Mouse (Mus musculus): ENCODE measurements around the gene Oxld1. TPM values are rescaled to one million over a fixed set of nuclear protein-coding genes. Genes with fewer than 3 reads are reported as not detected.

Oxld1 gene
- polyA plus RNA-seq (2012; rRNA removed): 25.9 and 35.8 TPM in 2 replicates

DNA sequence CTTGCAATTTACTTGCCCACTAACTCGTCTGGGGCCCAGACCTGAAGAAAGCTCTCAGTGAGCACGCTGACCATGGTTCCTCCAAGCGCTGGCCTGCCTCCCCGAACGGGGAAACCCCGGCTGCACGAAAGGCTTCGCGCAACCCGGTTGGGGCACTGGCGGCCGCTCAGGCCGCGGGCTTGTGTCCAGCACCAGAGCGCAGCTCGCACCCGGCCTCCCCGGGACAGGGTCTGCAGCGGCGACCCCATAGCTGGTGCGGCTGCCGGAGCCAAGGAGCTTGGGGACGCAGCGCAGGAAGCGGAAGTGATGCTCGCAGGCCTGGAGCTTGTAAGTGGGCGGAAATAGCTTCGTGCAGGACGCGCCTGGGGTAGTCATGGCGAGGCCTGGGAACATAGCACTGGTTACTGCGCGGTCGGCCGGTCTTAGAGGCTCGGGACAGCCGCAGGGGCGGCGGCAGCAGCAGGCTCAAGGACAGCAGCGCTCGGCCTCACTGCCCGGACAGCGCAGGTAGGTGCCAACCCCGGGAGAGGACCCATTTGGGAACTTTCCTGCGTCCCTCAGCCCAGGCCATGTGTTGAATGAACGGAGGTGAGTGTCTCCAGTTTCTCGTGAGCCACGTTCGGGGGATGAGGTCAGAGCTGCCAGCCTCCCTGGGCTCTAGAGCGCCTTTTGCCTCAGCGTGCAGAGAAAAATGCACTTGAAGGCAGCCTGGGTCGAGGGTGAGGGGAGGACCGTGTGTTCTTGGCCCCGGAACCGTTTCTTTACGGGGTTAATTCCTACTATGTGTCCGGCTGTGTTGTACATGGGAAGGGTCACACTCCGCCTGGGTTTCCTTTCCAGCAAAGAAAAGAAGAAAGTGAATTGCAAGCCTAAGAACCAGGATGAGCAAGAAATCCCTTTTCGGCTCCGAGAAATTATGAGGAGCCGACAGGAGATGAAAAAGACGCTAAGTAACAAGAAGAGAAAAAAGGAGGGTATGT lies at the start of gene Oxld1, which contains the start of gene Ccdc137:
Gene Oxld1 (minus strand): TSS at position 297 of the 980 bp plus-strand sequence.
Gene Ccdc137 (plus strand): TSS at position 344 of the 980 bp plus-strand sequence.

DNA sequence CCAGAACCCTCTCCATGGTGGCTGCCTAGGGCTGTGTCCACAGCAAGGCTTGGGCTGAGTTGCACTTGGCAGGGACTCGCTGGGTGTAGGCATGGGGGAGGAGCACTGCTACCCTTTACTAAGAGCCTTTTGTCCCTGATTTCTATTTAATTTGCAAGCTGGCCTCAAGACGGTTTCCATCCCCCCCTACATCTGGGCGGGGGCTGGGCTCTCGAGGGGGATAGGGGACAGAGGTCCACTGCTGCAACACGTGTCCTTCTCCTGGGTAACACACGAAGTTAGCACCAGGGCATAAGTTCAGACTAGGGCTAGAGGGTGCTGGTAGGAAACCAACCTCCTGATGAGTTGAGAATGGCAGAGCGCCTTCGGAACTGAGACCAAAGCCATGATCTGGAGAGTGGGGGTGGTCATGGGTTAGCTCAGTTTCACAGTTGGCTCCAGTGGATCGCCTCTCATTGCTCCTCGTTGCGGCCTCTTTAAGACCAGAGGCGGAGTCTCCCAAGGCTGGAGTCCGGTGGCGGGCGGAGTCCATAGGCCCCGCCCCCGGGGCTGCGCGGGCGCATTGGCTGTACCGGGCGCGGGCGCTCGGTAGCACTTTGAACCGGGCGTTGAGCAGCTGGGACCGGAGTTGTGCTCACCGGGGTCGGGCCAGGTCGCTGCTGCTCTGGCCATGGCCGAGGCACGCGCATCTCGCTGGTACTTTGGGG lies 33.6 kb upstream of the Oxld1 start, which contains the start of gene Slc25a10:
Gene Slc25a10 (plus strand): TSS at position 524 of the 707 bp plus-strand sequence.

DNA sequence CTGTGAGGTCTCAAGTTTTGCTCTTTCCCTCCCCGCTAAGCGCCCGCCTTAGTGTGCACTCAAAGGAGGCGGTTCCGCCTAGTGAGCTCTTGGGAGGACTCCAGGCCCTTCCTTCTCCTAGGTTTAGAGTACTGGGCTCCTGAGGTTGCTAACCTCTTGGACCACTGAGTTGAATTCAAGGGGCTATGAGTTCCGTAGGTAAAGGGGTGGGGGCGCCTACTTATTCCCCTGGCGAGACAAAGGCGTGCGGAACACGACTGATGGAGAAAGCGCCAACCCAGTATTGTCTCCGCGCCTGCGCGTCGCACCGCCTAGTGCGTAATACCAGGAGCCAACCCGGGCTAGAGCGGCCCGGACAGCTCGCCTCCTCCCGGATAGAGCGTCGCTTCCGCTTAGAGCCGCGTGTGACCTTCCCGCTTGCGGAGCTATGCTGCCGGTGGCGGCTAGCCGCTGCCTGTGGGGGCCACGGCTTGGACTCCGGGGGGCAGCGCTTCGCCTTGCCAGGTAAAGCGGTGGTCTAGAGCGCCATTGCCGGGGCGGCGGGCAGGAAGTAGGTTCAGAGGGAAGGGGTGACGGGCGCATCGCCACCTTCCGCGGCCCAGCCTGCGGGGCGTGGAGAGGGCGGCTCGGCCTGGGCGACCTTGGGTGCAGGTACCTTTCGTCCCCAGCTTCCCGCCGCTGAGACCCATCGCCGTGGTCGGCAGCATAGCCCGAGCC lies 26.6 kb upstream of the Oxld1 start, which contains the start of gene Mrpl12:
Gene Mrpl12 (plus strand): TSS at position 349 of the 717 bp plus-strand sequence.

DNA sequence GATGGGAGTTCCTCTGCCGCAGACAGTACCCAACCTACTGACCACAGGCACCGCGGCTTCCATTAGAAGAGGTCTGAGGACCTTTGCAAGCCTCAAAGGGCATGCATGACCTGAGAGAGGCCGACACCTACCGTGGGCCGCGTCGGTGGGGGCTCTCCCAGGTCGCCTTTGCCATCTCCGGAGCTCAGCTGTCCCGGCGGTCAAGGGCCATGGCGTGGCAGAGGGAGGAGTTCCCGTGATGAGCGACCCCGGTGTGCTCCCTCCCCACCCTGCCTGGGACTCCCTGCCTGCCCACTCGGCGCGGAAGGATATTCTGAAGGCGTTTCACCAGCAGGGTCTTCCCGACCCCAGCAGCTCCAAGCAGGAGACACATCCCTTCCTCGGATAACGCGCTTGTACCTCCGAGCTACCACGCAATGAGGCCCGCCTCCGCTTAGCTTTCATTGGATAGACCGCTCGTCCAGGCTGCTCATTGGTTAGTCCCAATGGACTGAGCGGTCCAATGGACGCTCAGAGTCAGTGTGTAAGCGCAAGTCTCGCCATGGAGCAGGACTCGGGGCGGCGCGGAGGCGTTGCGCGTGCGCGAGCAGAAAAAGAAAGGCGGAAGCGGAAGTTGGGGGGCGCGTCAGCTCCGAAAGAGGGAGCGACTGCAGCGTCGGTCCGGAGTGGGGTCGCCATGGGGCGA lies 9.3 kb upstream of the Oxld1 start, which contains the start of gene Arl16:
Gene Arl16 (minus strand): TSS at position 557 of the 685 bp plus-strand sequence.

DNA sequence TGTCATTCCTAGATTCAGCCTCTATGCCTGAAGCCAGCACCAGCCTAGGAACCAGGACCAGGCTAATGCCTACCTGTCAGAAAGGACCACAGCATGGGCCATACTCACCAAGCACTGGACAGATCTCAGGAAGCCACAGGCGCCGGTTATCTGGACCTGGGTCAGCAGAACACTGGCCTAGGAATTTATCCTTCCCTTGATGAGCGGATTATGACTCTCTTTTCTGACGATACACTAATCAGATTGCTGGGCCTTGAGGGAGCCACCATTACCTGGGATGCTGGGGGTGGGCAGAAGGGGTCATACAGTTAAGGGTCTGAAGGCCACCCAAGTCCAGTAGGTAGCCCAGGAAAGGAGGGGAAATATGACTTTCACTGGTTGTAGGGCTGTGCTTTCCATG lies 4.6 kb downstream of the Oxld1 start, which contains the start of gene Pde6g:
Gene Pde6g (minus strand): TSS at position 195 of the 400 bp plus-strand sequence.

DNA sequence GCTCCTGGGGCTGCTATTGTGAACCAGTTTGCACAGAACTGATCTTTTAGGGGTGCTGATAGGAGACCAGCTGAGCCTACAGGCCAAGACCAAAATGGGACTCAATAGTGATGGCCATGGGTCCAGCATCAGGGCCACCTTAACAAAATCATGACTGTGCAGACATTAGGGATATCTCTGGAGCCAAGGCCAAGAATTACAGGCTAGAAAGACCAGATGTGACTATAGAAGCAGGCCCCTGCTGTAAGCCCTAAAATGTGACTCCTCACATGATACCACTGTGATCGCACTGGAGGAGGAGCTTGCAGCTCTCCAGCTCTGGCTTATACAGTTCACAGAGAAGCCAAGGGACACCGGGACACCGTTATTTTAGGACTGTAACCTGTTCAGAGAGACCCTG lies 15.5 kb downstream of the Oxld1 start, which contains the start of gene Tspan10:
Gene Tspan10 (plus strand): TSS at position 301 of the 400 bp plus-strand sequence.

DNA sequence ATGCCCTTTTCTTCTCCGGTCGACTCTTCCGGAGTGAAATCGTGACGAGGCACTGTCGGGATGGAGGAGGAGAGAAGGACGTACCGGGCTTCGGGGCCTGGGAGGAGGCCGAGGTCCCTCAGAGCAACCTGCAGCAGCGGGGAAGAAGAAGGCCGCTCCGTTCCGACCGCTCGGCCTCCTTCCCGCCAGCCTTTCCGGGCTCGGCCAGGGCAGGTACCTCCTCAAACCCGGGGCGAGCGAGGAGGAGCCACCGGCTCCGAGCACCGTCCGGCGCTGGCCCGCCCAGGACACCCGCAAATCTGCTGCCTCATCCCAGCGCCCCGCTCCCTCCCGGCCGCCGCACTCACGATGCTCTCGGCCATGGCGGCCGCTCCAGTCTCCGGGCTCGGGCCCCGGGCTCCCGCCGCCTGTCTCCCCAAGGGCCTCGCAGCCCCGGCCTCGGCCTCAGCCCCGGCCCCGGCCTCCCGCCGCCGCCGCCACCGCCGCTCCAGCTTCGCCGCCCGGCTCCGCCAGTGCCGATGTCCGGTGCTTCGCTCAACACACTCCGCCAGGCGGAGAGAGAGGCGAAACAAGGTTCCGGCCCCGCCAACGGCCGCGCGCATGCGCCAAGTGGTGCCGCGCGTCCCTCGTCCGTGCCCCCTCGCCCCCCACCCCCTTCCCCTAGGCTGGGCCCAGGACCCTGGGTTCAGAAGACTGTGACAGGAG lies 20.6 kb downstream of the Oxld1 start, which contains the start of gene Nploc4:
Gene Nploc4 (minus strand): TSS at position 557 of the 705 bp plus-strand sequence.

Other genes with a start within 250 kb of the Oxld1 start
- gene Bahcc1, start 225.1 kb downstream of the Oxld1 start, polyA plus RNA-seq (2012; rRNA removed): 9.8 and 10.0 TPM in 2 replicates
- gene Actg1, start 109.5 kb downstream of the Oxld1 start, polyA plus RNA-seq (2012; rRNA removed): 1,314 and 1,733 TPM in 2 replicates
- 0.16 TPM in 1 of 2 replicates, not detected in the other for gene Fscn2, start 96.5 kb downstream of the Oxld1 start, polyA plus RNA-seq (2012; rRNA removed)
- gene Faap100, start 79.3 kb downstream of the Oxld1 start, polyA plus RNA-seq (2012; rRNA removed): 64.7 and 65.7 TPM in 2 replicates
- gene Nploc4, start 20.4 kb downstream of the Oxld1 start, polyA plus RNA-seq (2012; rRNA removed): 62.4 and 84.3 TPM in 2 replicates
- gene Tspan10, start 15.4 kb downstream of the Oxld1 start, polyA plus RNA-seq (2012; rRNA removed): 0.19 and 0.41 TPM in 2 replicates
- 0.55 and 0.56 TPM in 2 replicates for gene Pde6g, start 4.6 kb downstream of the Oxld1 start, polyA plus RNA-seq (2012; rRNA removed)
- gene Ccdc137, start within 50 bp of the Oxld1 start, polyA plus RNA-seq (2012; rRNA removed): 9.6 and 10.4 TPM in 2 replicates
- 23.7 and 24.4 TPM in 2 replicates for gene Arl16, start 9.5 kb upstream of the Oxld1 start, polyA plus RNA-seq (2012; rRNA removed)
- 196 and 363 TPM in 2 replicates for gene Mrpl12, start 26.5 kb upstream of the Oxld1 start, polyA plus RNA-seq (2012; rRNA removed)
- 357 and 440 TPM in 2 replicates for gene Slc25a10, start 33.8 kb upstream of the Oxld1 start, polyA plus RNA-seq (2012; rRNA removed)
- gene Gcgr, start 72.6 kb upstream of the Oxld1 start, polyA plus RNA-seq (2012; rRNA removed): 0.35 and 0.95 TPM in 2 replicates
- 51.3 and 59.4 TPM in 2 replicates for gene Mcrip1, start 91.7 kb upstream of the Oxld1 start, polyA plus RNA-seq (2012; rRNA removed)
- gene Ppp1r27, start 93.1 kb upstream of the Oxld1 start, polyA plus RNA-seq (2012; rRNA removed): 0.22 TPM in 1 of 2 replicates, not detected in the other
- 238 and 254 TPM in 2 replicates for gene P4hb, start 115.2 kb upstream of the Oxld1 start, polyA plus RNA-seq (2012; rRNA removed)
- 643 and 823 TPM in 2 replicates for gene Arhgdia, start 123.6 kb upstream of the Oxld1 start, polyA plus RNA-seq (2012; rRNA removed)
- gene Alyref, start 140.3 kb upstream of the Oxld1 start, polyA plus RNA-seq (2012; rRNA removed): 25.4 and 31.6 TPM in 2 replicates
- 119 and 133 TPM in 2 replicates for gene Anapc11, start 140.4 kb upstream of the Oxld1 start, polyA plus RNA-seq (2012; rRNA removed)
- gene Npb, start 150.4 kb upstream of the Oxld1 start, polyA plus RNA-seq (2012; rRNA removed): 5.5 and 6.3 TPM in 2 replicates
- 325 and 389 TPM in 2 replicates for gene Pcyt2, start 159.9 kb upstream of the Oxld1 start, polyA plus RNA-seq (2012; rRNA removed)
- gene Sirt7, start 167.2 kb upstream of the Oxld1 start, polyA plus RNA-seq (2012; rRNA removed): 109 and 125 TPM in 2 replicates
- gene Mafg, start 175.5 kb upstream of the Oxld1 start, polyA plus RNA-seq (2012; rRNA removed): 32.4 and 38.3 TPM in 2 replicates
- 30.3 and 39.3 TPM in 2 replicates for gene Pycr1, start 185.7 kb upstream of the Oxld1 start, polyA plus RNA-seq (2012; rRNA removed)
- 0.13 and 0.42 TPM in 2 replicates for gene Myadml2, start 190.1 kb upstream of the Oxld1 start, polyA plus RNA-seq (2012; rRNA removed)
- gene Notum, start 203.1 kb upstream of the Oxld1 start, polyA plus RNA-seq (2012; rRNA removed): 0.80 and 0.83 TPM in 2 replicates
- gene Aspscr1, start 214.9 kb upstream of the Oxld1 start, polyA plus RNA-seq (2012; rRNA removed): 93.2 and 102 TPM in 2 replicates